Mouse (Mus musculus): ENCODE data around the gene Dpt.

GRCm38 (mm10) chr1:164811296-164811695 is 14.9 kb downstream of the Dpt start:
- TF ChIP-seq CTCF (IDR thresholded peaks at IDR 0.05; ENCODE audit: extremely low read depth, insufficient read depth, low read length) (no peak), POLR2A (IDR thresholded peaks at IDR 0.05; ENCODE audit: extremely low read depth, insufficient read depth, low read length) (no peak)

Measured in cortical plate, adult 2 months (tissue).